ENCODE assay signal across 18 mouse cellular contexts in the genomic region with DNA sequence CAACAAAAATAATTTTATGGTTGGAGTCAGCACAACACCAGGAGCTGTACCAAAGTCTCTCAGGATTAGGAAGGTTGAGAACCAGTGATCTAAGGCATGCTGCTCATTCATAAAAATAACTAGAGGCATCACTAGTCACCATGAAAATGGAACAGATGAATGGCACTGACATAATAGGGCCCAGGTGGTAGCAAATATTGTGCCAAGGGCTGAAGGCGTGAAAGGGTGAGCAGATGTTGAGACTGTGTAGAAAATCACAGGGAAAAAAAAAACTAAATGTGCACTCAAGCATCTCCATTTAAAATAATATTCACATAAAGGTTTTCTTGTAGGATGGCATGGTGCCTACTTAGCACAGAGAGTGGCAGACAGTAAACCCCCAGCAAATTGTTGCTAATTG. TPM values are rescaled to one million over a fixed set of nuclear protein-coding genes. Genes with fewer than 3 reads are reported as not detected.
"Had no signal": no experiment of that assay in that cellular context is flagged by ENCODE, and none has a peak within 500 bp of the region (broad histone marks: within the 10 kb centered on the region; RNA-seq: fewer than 3 reads in every experiment).

No protein-coding gene starts in this region.

- H3K4me2 ChIP-seq: liver, embryonic 13.5 days; midbrain, embryonic 12.5 days; midbrain, embryonic 15.5 days; neural tube, embryonic 13.5 days; stomach, embryonic 15.5 days had no signal

- H3K4me3 ChIP-seq: liver, embryonic 13.5 days; midbrain, embryonic 12.5 days; midbrain, embryonic 15.5 days; myocyte; neural tube, embryonic 13.5 days; stomach, embryonic 15.5 days had no signal

- H3K4me1 ChIP-seq: liver, embryonic 13.5 days; midbrain, embryonic 12.5 days; midbrain, embryonic 15.5 days; neural tube, embryonic 13.5 days; stomach, embryonic 15.5 days had no signal

- H3K9me3 ChIP-seq: liver, embryonic 13.5 days; midbrain, embryonic 12.5 days; midbrain, embryonic 15.5 days; neural tube, embryonic 13.5 days; stomach, embryonic 15.5 days had no signal

- H3K36me3 ChIP-seq: liver, embryonic 13.5 days; midbrain, embryonic 12.5 days; midbrain, embryonic 15.5 days; neural tube, embryonic 13.5 days; stomach, embryonic 15.5 days had no signal

- DNase-seq: kidney, adult 9 months; kidney, postnatal 14 days; kidney, postnatal 4 days; liver, embryonic 13.5 days; lung, adult 2 months; lung, postnatal 14 days; lung, postnatal 4 days; retina, postnatal 1 day; right cerebral cortex, postnatal 25 days; spleen, adult 18-20 months; thymus, postnatal 36 days had no signal

- H3K27ac ChIP-seq: liver, embryonic 13.5 days; midbrain, embryonic 12.5 days; midbrain, embryonic 15.5 days; neural tube, embryonic 13.5 days; stomach, embryonic 15.5 days had no signal

- H3K27me3 ChIP-seq: liver, embryonic 13.5 days; midbrain, embryonic 12.5 days; midbrain, embryonic 15.5 days; neural tube, embryonic 13.5 days; stomach, embryonic 15.5 days had no signal

- H3K9ac ChIP-seq: liver, embryonic 13.5 days; midbrain, embryonic 12.5 days; midbrain, embryonic 15.5 days; neural tube, embryonic 13.5 days; stomach, embryonic 15.5 days had no signal

- ATAC-seq: midbrain, embryonic 15.5 days had no signal

RNA-seq across cellular contexts. Expression of a gene that starts 19.6 kb away (rescaled TPM):
- total RNA-seq: monocyte, adult 5-6 weeks; neutrophil, adult 5-6 weeks had no signal
- polyA plus RNA-seq: myocyte had no signal
